Mouse (Mus musculus) Patski (cell line): ENCODE results near the gene Ttc6. TPM values are rescaled to one million over a fixed set of nuclear protein-coding genes. Genes with fewer than 3 reads are reported as not detected.

Source experiments
- ATAC-seq: fragments of 100-300 bp; one replicate; pipeline ENCODE4 v1.8.0; 2021
- CTCF ChIA-PET: fragments of 350-600 bp; sonication (Branson Sonifier 250); formaldehyde crosslinking; loops from one replicate; lab custom pipeline; 2022; ENCODE audit warnings: inconsistent platforms; lab: Charles Lee
- POLR2A ChIA-PET: fragments of 350-600 bp; sonication (Branson Sonifier 250); formaldehyde crosslinking; loops from one replicate; lab custom pipeline; 2022; ENCODE audit warnings: antibody characterized with exemption, inconsistent platforms; lab: Charles Lee
- DNase-seq: peaks from one replicate; pipeline ENCODE4 v3.0.0-alpha.2; 2011; ENCODE audit warnings: low read depth, low spot score
- H3K27me3 ChIP-seq: fragments of 371-371 bp; one replicate; pipeline ENCODE4 v1.5.1; 2021
- CTCF ChIP-seq: fragments of 100-300 bp; IDR thresholded peaks from one replicate; pipeline ENCODE4 v1.5.1; 2021
- in situ Hi-C: fragments of 300-500 bp; cut with MboI; formaldehyde crosslinking; loops from 3 replicates; pipeline ENCODE4 v1.11.1; 2018; ENCODE audit warnings: low pct_unique_long_range_greater_than_20kb, mixed read lengths
- polyA plus RNA-seq: library from polyadenylated mRNA; unstranded; gene quantifications from one replicate; pipeline ENCODE4 v1.2.3, GENCODE M21; 2021

The Ttc6 gene
- polyA plus RNA-seq, result 0.05 TPM

DNA sequence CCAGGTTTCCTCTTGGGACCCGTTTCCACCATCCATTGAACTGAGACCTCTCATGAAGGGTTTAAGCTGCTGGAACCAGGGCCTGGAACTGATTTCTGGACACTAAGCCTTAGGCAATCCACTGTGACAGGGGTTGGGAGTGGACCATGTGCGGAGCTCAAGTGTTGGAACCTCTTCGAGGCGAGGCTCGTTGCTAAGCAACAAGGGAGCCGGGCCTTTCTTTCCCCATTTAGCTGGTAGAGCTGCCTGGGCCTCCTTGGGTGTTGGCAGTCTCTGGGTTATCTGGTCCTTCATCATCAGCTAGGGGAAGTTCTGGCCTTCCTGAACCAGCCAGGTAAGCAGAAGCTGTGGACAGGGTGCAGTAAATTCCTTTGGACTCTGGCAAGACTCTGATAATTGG lies at the start of gene Ttc6:
TSS of gene Ttc6 (plus strand) at position 205 of the 400 bp plus-strand sequence.
- peaks cover 7% of the 10 kb centered on the region for H3K27me3 ChIP-seq
- CTCF ChIA-PET, result interaction anchor here (1.1 to 1.4 kb wide), 2 partner anchors 9 to 14 kb away, joined by 3 to 4 read pairs; no protein-coding TSS in a partner anchor
- in situ Hi-C loops, result no loop called here
- DNase-seq, result no peak
- POLR2A ChIA-PET, result no interaction called here
- no peak for TF ChIP-seq CTCF
- ATAC-seq, result no peak

DNA sequence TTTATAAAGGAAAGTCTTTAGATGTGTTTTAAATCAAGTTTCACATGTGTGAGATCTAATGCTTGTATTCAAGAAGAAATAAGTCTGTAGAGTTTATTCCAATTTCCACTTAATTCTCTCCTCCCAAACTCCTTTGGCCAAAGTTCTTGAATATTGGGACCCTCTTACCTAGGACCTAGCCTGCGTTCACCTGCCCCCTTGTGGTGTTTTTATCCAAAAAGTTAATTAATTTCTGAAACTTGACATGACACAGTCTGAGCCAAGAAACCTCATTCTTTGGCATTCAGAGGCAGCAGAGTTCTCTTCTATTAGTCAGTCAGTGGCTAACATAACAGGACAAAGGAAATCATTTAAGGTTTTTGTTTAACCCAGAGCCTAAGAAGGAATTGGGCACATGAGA lies 49.4 kb upstream of the Ttc6 start:
- CTCF ChIA-PET, result no interaction called here
- TF ChIP-seq CTCF, result peak; percentile 19
- ATAC-seq (no peak), DNase-seq (no peak)
- POLR2A ChIA-PET, result no interaction called here
- peaks cover 16% of the 10 kb centered on the region for H3K27me3 ChIP-seq
- in situ Hi-C loops, result no loop called here

DNA sequence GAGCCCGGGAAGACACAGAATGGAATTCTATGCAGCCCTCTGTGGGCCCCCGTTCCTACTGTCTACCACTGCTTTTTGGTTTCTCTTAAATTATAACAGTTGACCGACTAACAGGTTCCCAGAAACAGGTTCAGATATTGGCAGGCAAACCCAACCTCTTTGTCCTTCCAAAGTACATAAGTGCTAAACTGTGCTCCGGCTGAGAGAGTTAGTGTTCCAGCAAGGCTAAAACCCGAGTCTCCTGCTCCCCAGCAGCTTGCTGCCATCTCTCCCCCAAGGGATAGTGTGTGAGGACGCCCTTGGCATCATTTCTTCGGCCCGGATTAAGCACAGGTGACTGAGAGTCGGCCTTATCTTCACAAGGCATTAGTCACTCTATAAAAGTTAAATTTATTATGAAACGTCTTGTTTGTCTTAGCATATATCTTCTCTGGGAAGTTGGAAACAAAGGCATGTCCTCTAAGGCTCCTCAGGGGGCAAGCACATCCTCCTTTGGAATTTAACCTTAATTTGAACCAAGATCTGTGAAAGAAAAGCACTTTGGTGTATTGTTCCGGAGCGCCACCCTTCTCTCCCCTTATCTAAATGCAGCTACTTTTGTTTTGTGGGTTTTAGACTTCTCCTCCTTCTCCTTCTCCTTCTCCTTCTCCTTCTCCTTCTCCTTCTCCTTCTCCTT lies 48.1 kb upstream of the Ttc6 start:
- no peak for DNase-seq
- POLR2A ChIA-PET, result interaction anchor here (0.7 kb wide), 1 partner anchor 249 kb away, joined by 4 read pairs; no protein-coding TSS in a partner anchor
- no peak for TF ChIP-seq CTCF
- no peak for ATAC-seq
- CTCF ChIA-PET, result no interaction called here
- in situ Hi-C loops, result no loop called here
- H3K27me3 ChIP-seq, result peaks cover 22% of the 10 kb centered on the region

DNA sequence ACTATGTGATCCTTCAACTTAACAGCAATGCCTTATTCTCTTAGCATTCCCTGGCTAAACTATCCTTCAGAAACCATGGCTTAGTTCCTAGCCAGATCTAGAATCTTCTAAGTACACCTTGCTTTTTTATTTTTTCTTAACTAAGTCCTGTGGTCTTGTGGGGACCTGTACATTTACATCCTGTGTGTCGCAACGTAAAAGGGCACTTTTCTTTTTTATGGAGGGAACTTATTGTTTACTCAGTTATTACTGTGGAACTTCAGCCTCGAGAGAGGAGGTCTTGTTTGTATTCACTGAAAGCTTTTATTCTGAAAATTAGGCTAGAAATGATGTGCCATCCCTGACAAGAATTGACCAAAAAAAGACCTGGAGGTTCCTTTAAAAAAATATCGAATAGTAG lies 35.6 kb upstream of the Ttc6 start:
- CTCF ChIA-PET, result no interaction called here

DNA sequence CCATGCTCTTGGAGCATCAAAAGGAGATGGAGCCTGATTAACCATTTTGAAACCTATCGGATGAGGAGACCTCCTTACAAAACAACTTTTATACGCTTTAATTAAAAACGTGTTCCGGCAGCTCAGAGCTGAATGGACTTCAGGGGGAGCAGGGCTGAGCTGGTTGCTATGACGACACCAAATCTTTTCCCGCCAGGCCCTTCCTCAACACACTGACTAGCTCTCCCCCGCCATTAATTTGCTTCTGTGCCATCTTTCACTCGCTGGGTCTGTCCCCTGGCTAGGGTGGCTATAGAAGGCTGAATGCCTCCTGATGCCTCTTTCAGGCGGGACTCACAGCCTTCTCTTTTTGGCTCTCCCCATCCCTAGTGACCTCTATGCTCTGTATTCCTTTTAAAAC lies 33.4 kb upstream of the Ttc6 start:
- H3K27me3 ChIP-seq, result peaks cover 49% of the 10 kb centered on the region

More for the DNA sequence above, 35.6 kb upstream of the Ttc6 start:
- POLR2A ChIA-PET, result no interaction called here
- no peak for TF ChIP-seq CTCF
- ATAC-seq (no peak), DNase-seq (no peak)
- in situ Hi-C loops, result no loop called here
- peaks cover 56% of the 10 kb centered on the region for H3K27me3 ChIP-seq

DNA sequence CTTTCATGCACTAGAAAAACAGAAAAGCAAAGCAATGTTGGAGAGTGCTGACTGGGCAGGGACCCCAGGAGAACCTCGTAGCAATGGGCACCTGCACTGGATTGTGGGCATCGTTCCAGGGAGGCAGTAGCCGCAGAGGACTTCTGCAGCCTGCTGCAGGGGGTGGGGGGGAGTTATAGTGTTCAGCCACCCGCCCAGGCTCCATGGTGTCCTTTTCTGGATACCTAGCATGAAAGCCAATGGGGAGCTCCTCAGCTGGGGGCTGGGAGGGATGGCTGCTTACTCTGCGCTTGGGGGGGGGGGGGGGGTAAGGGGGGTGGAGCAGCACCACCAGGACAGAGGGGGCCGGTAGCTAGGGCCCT lies 29.4 kb upstream of the Ttc6 start:
- POLR2A ChIA-PET, result interaction anchor here (0.7 kb wide), 1 partner anchor 1670 kb away, joined by 3 read pairs; no protein-coding TSS in a partner anchor
- in situ Hi-C loops, result no loop called here
- no peak for TF ChIP-seq CTCF
- H3K27me3 ChIP-seq, result peaks cover 57% of the 10 kb centered on the region
- ATAC-seq (no peak), DNase-seq (no peak)
- CTCF ChIA-PET, result no interaction called here

More for the DNA sequence above, 33.4 kb upstream of the Ttc6 start:
- TF ChIP-seq CTCF, result no peak
- ChIA-PET POLR2A (no interaction called here), CTCF (no interaction called here)
- in situ Hi-C loops, result no loop called here
- DNase-seq (no peak), ATAC-seq (no peak)

DNA sequence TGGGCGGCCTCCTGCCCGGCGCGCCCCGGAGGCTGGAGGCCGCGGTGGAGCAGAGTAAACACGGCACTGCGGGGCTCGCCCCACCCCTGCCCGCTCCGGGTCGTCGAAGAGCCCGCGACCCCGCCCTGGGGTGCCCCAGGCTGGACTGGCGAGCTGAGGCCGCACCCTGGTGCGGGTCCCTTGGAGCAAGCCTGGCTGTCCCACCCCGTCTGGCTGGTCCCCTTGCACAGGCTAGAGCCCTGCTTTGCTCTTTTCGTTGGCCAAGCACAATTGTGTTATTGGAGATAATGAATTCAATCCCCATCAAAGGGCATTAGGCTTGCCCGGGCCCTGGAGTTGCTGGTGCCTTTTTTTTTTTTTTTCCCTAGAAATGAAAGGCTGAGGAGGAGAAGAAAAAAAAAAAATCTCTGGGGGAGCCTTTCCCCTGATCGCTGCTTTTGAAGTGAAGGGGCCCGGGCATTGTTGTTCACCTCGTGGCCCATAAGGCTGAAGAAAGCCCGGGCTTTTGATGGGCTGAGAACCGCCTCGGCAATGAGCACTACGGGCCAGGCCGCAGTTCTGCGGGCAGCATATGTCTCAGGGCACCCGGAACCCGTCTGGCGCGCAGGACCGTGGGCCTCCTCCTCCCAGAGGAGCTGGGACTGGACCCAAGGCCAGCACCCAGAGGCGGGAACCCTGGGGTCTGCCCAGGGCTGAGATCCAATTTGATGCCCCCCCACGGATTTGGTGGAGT lies 28.9 kb upstream of the Ttc6 start:
- DNase-seq (no peak), ATAC-seq (no peak)
- H3K27me3 ChIP-seq, result peaks cover 52% of the 10 kb centered on the region
- ChIA-PET CTCF (no interaction called here), POLR2A (no interaction called here)
- no peak for TF ChIP-seq CTCF
- in situ Hi-C loops, result no loop called here

DNA sequence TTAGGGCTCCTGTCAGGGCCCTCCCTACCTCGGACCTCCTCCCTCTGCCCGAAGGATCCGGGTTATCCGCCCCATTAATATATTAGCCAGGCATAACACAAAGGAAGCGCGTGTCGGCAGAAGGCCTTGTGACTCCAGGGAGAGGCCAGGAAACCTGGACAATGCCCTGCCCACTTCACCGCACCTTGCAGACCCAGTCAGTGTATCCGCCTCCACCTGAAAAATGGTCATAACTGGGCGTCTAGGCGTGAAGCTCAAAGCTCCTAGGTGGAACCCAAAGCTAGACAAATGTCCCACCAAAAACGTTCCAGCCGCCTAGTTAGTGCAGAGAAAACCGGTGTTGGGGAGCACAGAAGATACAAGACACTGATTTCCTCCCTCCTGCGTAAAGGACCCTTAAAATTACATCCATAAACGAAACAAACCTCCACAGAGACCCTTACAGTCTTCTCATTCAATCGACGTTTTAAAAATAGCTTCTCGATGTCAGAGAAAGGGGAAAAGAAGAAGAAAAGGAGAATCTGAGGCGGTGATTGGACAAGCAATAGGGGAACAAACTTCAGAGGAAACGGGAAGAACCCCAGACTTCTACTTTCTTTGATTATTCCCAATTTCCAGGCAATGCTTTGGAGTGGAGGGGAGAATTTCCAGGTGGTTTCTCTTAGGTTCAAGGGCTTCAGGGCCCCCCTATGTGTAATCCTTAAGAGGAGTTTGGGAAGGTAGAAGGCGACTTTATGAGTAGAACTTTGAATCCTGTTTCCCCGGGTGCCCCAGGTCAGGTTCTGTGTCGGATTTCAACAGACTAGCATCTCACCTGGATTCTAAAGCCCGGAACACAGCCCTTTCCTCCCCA lies 27.6 kb upstream of the Ttc6 start:
- ATAC-seq (no peak), DNase-seq (no peak)
- TF ChIP-seq CTCF, result no peak
- H3K27me3 ChIP-seq, result peaks cover 41% of the 10 kb centered on the region
- ChIA-PET CTCF (no interaction called here), POLR2A (no interaction called here)
- in situ Hi-C loops, result no loop called here

DNA sequence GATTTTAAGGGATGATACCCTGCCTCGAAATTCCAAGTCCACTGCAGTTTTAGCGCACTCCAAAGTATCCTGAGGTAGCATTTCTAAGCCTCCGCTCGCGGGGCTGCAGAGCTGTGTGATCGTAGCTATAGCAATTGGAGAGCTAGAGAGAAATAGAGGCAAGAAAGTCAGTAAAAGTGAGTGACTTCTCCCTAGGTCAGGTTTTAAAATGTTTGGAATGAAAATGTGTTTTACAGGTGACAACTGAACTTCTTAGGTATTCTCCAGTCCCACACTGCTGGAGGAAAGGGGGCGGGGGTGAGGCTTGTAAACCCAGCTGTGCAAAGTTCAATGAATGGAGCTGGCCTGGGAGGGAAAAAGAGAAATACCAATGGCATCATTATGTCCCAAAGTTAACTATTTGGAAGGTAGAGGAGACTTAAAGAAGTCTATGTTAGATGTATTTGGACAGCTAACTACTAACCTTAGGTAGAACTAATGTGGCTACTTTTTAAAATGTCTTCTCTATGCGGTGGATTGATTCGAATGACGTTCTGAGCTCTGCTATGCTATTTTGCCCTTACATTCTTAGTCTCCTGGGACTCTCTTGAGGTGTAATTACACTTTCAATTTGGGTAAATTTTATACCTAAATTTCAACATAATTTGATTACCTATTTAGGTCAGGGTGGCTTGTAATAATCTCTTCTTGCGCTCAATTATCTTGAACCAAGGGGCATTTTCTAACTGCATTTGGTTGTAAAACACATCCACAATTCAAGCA lies 26.8 kb upstream of the Ttc6 start:
- no peak for ATAC-seq
- in situ Hi-C loops, result no loop called here
- ChIA-PET POLR2A (no interaction called here), CTCF (no interaction called here)
- DNase-seq, result no peak
- no peak for TF ChIP-seq CTCF
- H3K27me3 ChIP-seq, result peaks cover 35% of the 10 kb centered on the region
